Comparison of ENCODE assay signal across 10 mouse cellular contexts in genomic region chr10:38553326-38553687, GRCm38 (mm10).
DNase-seq lines count a peak whose midpoint lies in the region; ATAC-seq and TF ChIP-seq lines count a peak whose summit lies in the region.
"Had no signal": no experiment of that assay in that cellular context is flagged by ENCODE, and none has a peak within 500 bp of the region (broad histone marks: within the 10 kb centered on the region; RNA-seq: fewer than 3 reads in every experiment).

No protein-coding gene starts in this region.

- no peaks in the 10 kb centered on the region for H3K27me3 ChIP-seq in heart, embryonic 14.5 days (ENCODE audit: control insufficient read depth, insufficient read depth, low read length)
- H3K27me3 ChIP-seq in embryonic facial prominence, embryonic 11.5 days (ENCODE audit: control insufficient read depth, insufficient read depth, low read length), result no peaks in the 10 kb centered on the region
- H3K27me3 ChIP-seq in forebrain, embryonic 15.5 days, result no peaks in the 10 kb centered on the region
- no peaks in the 10 kb centered on the region for H3K27me3 ChIP-seq in midbrain, embryonic 11.5 days (ENCODE audit: control insufficient read depth, insufficient read depth, low read length)
- no peaks in the 10 kb centered on the region for H3K27me3 ChIP-seq in thymus, adult 2 months (ENCODE audit: control insufficient read depth, insufficient read depth, low read length)

- H3K9ac ChIP-seq in heart, embryonic 14.5 days (ENCODE audit: low read length), result peak overlapping the region; percentile 67; the same call in 1 of the 2 replicates
- H3K9ac ChIP-seq in embryonic facial prominence, embryonic 11.5 days (replicated peaks; ENCODE audit: low read length), result peak overlapping the region; percentile 10; the same call in 1 of the 2 replicates
- peak overlapping the region; percentile 26; the same call in 1 of the 2 replicates for H3K9ac ChIP-seq in forebrain, embryonic 15.5 days (replicated peaks)
- H3K9ac ChIP-seq in midbrain, embryonic 11.5 days (ENCODE audit: low read length), result no peak overlapping the region; the same call in 1 of the 2 replicates

- peak overlapping the region; percentile 50 to 64; a peak in 3 of 4 replicates for H3K27ac ChIP-seq in heart, embryonic 14.5 days (replicated peaks in 1 of 2; ENCODE audit: control insufficient read depth in 1 of 2, insufficient read depth in 1 of 2, low read depth in 2 of 2, low read length in 2 of 2)
- no peak overlapping the region for H3K27ac ChIP-seq in embryonic facial prominence, embryonic 11.5 days (replicated peaks; ENCODE audit: low read depth, low read length)
- H3K27ac ChIP-seq in forebrain, embryonic 15.5 days (replicated peaks), result peak overlapping the region; percentile 80
- peak overlapping the region; percentile 90 for H3K27ac ChIP-seq in midbrain, embryonic 11.5 days (ENCODE audit: low read depth, low read length)
- no peak overlapping the region for H3K27ac ChIP-seq in thymus, adult 2 months (ENCODE audit: control insufficient read depth, insufficient read depth, low read length)
- H3K27ac ChIP-seq: macrophage had no signal

- H3K4me2 ChIP-seq in heart, embryonic 14.5 days (ENCODE audit: low read length), result peak overlapping the region; percentile 69
- H3K4me2 ChIP-seq in embryonic facial prominence, embryonic 11.5 days (ENCODE audit: low read depth, low read length), result no peak overlapping the region
- peak overlapping the region; percentile 49 for H3K4me2 ChIP-seq in forebrain, embryonic 15.5 days (replicated peaks)
- H3K4me2 ChIP-seq in midbrain, embryonic 11.5 days, result peak overlapping the region; percentile 35; the same call in 1 of the 2 replicates

- no peaks in the 10 kb centered on the region for H3K9me3 ChIP-seq in heart, embryonic 14.5 days (ENCODE audit: control insufficient read depth, low read length)
- H3K9me3 ChIP-seq in embryonic facial prominence, embryonic 11.5 days (replicated peaks; ENCODE audit: control insufficient read depth, low read length), result no peaks in the 10 kb centered on the region
- H3K9me3 ChIP-seq in forebrain, embryonic 15.5 days, result no peaks in the 10 kb centered on the region
- no peaks in the 10 kb centered on the region for H3K9me3 ChIP-seq in midbrain, embryonic 11.5 days (ENCODE audit: control insufficient read depth, low read length)

- no peak for ATAC-seq in heart, embryonic 14.5 days (ENCODE audit: insufficient number of reproducible peaks, insufficient read depth, low FRiP score, low read depth)
- ATAC-seq in embryonic facial prominence, embryonic 11.5 days (replicated peaks; ENCODE audit: insufficient number of reproducible peaks, low FRiP score, low TSS enrichment, low read depth), result 0 out of 2 replicates have a peak, but pooled peaks have one; percentile 4
- no peak; the same call in 1 of the 2 replicates for ATAC-seq in forebrain, embryonic 15.5 days (replicated peaks)
- no peak for ATAC-seq in midbrain, embryonic 11.5 days (ENCODE audit: low FRiP score)

- H3K36me3 ChIP-seq in heart, embryonic 14.5 days (ENCODE audit: control insufficient read depth, insufficient read depth, low read length), result no peaks in the 10 kb centered on the region
- H3K36me3 ChIP-seq in embryonic facial prominence, embryonic 11.5 days (replicated peaks; ENCODE audit: control insufficient read depth, insufficient read depth, low read depth, low read length), result no peaks in the 10 kb centered on the region
- no peaks in the 10 kb centered on the region for H3K36me3 ChIP-seq in forebrain, embryonic 15.5 days
- no peaks in the 10 kb centered on the region for H3K36me3 ChIP-seq in midbrain, embryonic 11.5 days (ENCODE audit: control insufficient read depth, insufficient read depth, low read length)
- H3K36me3 ChIP-seq in thymus, adult 2 months (ENCODE audit: control insufficient read depth, insufficient read depth, low read length), result no peaks in the 10 kb centered on the region

- H3K4me1 ChIP-seq in heart, embryonic 14.5 days (ENCODE audit: control insufficient read depth in 2 of 2, insufficient read depth in 2 of 2, low read length in 2 of 2), result peaks cover 0 to 4% of the 10 kb centered on the region in 2 experiments; a peak in 1 of 4 replicates
- H3K4me1 ChIP-seq in embryonic facial prominence, embryonic 11.5 days (ENCODE audit: control insufficient read depth, insufficient read depth, low read length), result no peaks in the 10 kb centered on the region
- peaks cover 19% of the 10 kb centered on the region for H3K4me1 ChIP-seq in forebrain, embryonic 15.5 days
- peaks cover 5% of the 10 kb centered on the region; the same call in 1 of the 2 replicates for H3K4me1 ChIP-seq in midbrain, embryonic 11.5 days (ENCODE audit: control insufficient read depth, insufficient read depth, low read length)
- H3K4me1 ChIP-seq in thymus, adult 2 months (replicated peaks; ENCODE audit: control insufficient read depth, insufficient read depth, low read length), result no peaks in the 10 kb centered on the region

- TF ChIP-seq CTCF in thymus, adult 2 months (IDR thresholded peaks at IDR 0.05; ENCODE audit: borderline replicate concordance, control insufficient read depth, extremely low read depth, insufficient read depth, low read length, poor library complexity), result no peak

- DNase-seq in heart, postnatal 10 days, result no peak
- DNase-seq in embryonic facial prominence, embryonic 11.5 days (ENCODE audit: low spot score), result no peak
- peak; percentile 96 for DNase-seq in midbrain, embryonic 11.5 days (ENCODE audit: low spot score, missing footprints)
- DNase-seq in kidney, postnatal 25 days, result no peak
- no peak for DNase-seq in thymus, adult 2 months
- no peak for DNase-seq in kidney, adult 9 months
- DNase-seq: thymus, adult 18-20 months had no signal

- TF ChIP-seq POLR2A in thymus, adult 2 months (IDR thresholded peaks at IDR 0.05; ENCODE audit: control insufficient read depth, extremely low read depth, insufficient read depth, low read length, poor library complexity), result no peak

- intact Hi-C loops in heart, postnatal 10 days (cut with DNase I), result loop anchor here (2.0 kb wide), 1 partner anchor 1539 kb away; no protein-coding TSS in a partner anchor

- H3K4me3 ChIP-seq in heart, embryonic 14.5 days (ENCODE audit: control insufficient read depth in 1 of 2, insufficient read depth in 1 of 2, low read depth in 1 of 2, low read length in 2 of 2), result no peak overlapping the region
- H3K4me3 ChIP-seq in embryonic facial prominence, embryonic 11.5 days (ENCODE audit: low read depth, low read length), result no peak overlapping the region
- peak overlapping the region; percentile 33 for H3K4me3 ChIP-seq in forebrain, embryonic 15.5 days
- no peak overlapping the region for H3K4me3 ChIP-seq in midbrain, embryonic 11.5 days (ENCODE audit: low read depth, low read length)
- no peak overlapping the region for H3K4me3 ChIP-seq in thymus, adult 2 months (ENCODE audit: control insufficient read depth, insufficient read depth, low read length)

Comparison
In these comparisons a context has a peak if more than half of its experiments do, and no peak if none do; other contexts are left out.
1. H3K27ac ChIP-seq: peak in heart, embryonic 14.5 days (2 of 2), forebrain, embryonic 15.5 days (single experiment) and midbrain, embryonic 11.5 days (single experiment); none in embryonic facial prominence, embryonic 11.5 days (single experiment) and thymus, adult 2 months (single experiment).